Mouse (Mus musculus): ENCODE results near the gene Col6a3.

Gene Col6a3

DNA sequence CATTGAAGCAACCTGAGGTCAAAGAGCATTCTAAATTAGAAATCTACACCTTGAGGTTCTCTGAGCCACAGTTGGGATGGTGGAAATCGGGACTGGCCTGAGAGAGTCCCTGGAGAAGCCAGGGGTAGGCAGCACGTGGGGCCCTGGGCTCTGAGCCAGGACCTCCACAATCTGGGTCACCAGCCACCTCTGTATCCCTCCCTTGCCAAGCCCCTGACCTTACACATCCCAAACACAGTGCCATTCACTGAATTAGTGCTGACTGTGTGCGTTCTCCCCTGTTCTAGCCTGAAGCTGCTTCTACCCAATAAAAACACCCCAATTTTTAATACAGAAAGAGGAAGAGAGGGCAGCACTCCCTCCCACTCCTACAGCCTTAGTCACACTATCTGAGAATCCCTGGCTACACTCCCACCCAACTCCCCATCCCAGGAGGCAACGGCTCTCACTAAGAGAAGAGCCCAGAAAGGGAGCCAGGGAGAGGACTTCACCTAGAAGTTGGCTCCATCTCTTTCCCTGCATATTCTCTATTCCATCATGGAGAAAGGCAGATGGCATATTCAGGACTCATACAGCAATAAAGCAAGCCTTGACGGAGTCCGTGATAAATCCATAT, 46.4 kb downstream of the Col6a3 start:
- peak; percentile 46 to 56 for DNase-seq (ENCODE audit: low spot score in 2 of 2)

GRCm38 (mm10) chr1:90793368-90793767, 50.4 kb downstream of the Col6a3 start:
- no peak for DNase-seq (ENCODE audit: low spot score in 2 of 2)

DNA sequence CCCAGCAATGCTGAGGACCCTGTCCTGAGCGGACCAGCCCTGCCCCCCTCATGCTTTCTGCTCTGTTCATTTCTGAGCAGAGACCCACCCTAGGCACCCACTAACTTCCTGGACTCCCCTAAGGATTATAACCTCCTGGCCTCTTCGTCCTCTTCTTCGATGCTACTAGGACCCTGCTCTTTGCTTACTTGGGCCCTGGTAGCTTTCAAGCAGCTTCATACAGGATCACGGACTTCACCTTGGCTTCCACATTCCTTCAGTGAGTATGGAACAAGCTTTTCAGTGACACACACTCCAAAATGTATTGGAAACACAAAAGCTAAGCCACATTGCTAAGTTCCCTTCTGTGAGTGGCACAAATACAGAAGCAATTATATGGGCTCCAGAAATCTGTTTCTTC, 52.8 kb downstream of the Col6a3 start:
- DNase-seq (ENCODE audit: low spot score in 2 of 2) = no peak

- DNase-seq (ENCODE audit: low spot score in 2 of 2) = peak; percentile 9 to 16
These were observed 54.3 kb downstream of the Col6a3 start for GRCm38 (mm10) chr1:90789506-90789905.

DNA sequence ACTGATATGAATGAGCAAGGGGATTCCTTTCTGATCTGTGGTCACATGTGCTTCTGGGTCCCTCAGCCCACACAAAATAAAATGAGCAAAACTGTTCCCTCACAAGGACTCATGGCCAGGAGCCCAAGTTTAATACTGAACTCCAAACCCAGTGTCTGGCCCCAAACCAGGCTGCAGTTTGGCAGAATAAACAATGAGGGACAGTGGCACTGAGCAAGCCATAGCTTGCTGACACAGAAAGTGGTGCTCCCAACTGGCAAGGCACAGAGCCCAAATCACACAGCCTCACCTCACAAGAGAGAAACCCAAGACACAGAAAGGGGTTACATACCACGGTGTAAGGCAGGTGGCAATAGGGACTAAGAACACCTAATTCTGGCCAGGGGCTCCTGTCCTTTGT, 63.3 kb downstream of the Col6a3 start:
- no peak for DNase-seq (ENCODE audit: low spot score in 2 of 2)

DNA sequence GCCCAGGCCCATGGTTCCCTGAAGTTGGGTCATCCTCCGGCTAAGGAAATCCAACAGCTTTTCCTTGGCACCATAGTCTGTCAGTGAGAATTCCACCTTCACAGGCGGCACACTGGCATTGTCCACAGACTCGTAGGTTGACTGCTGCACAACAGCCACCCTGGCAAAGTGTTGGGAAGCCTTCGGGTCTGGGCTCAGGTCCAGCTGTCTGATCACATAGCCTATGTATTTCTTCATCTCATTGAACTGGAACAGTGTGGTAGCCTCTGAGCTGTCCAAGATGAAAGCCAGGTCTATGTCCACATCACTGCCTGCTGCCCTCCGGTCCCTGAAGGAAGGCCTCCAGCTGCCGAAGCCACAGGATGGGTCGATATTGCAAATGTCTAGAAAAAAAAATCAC, 64.7 kb downstream of the Col6a3 start:
- DNase-seq (ENCODE audit: low spot score in 2 of 2) = no peak

DNA sequence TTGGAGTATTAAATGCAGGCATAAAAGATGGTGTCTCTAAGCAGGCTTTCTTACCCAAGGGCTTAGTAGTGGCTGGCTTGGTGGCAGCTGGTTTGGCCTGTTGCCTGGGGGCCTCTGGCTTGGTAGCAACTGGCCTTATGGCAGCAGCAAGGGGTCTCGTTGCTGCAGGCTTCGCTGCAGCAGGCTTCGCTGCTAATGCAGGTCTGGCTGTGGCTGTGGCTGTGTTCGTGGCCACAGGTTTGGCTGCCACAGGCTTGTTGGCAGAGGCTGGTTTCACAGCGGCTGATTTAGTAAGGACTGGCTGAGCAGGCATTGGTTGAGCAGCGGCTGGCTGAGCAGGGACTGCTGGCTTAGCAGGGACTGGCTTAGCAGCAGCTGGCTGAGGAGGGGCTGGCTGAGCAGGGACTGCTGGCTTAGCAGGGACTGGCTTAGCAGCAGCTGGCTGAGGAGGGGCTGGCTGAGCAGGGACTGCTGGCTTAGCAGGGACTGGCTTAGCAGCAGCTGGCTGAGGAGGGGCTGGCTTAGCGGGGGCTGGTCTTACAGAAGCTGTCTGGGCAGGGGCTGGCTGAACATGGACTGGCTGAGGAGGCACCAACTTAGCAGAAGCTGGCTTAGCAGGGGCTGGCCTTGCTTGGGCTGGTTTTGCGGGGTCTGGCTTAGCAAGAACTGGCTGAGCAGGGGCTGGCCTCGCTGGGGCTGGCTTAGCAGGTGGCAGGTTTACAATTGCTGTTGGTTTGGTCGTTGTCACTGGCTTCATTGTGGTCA, 68.1 kb downstream of the Col6a3 start:
- peak; percentile 54 for DNase-seq (ENCODE audit: low spot score in 2 of 2)

GRCm38 (mm10) chr1:90771172-90771571, 72.6 kb downstream of the Col6a3 start:
- DNase-seq (ENCODE audit: low spot score in 2 of 2) = no peak

GRCm38 (mm10) chr1:90770027-90770426, 73.7 kb downstream of the Col6a3 start:
- no peak for DNase-seq (ENCODE audit: low spot score in 2 of 2)

GRCm38 (mm10) chr1:90769301-90769700, 74.5 kb downstream of the Col6a3 start:
- no peak for DNase-seq (ENCODE audit: low spot score in 2 of 2)

DNA sequence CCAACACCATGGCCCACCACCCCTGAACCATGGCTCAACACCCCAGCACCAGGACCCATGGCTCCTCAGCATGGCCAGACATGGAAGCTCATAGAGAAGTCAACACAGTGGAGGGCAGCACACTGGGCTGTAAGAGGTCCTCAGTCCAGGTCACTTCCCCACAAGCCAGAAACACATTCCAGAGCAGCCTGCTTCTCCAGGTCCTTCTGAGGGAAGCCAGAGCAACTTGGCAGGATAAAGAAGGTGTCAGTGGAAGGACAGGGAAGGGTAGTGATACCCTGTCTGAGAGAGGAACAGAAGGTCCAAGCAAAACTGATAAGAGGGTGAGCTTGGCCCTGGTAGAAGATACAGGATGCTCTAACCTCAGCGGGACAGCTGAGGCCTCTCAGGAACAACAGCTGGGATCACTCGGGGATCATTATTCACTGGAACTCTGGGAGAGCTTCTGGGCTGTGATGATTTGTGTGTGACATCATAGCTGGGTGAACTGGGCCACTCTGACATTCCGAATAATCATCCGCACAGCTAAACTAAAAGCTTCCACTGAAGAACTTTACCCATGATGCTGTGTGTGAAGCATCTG, 85.6 kb downstream of the Col6a3 start:
- DNase-seq (ENCODE audit: low spot score in 2 of 2) = peak; percentile 63

GRCm38 (mm10) chr1:90753869-90754563, 89.8 kb downstream of the Col6a3 start:
- peak; percentile 30 to 53 for DNase-seq (ENCODE audit: low spot score in 2 of 2)

DNA sequence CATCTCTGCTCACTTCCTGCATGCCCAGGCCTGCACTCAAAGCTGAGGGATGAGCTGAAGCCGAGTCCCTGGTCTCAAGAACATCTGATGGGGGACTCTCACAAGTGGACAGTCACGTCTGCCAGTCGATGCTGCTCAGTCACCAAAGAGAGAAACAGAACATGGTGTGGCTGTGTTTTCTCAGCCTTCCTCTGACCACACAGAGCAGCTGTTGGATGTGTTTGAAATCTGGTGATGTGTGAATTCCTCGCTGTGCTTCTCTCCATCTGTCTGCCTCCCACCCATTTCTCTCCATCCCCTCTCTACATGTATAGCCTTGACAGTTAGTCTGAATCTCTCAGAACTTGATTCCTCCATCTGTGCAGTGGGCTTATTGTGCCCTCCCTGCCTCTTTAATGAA, 92.5 kb downstream of the Col6a3 start:
- DNase-seq (ENCODE audit: low spot score in 2 of 2) = no peak

GRCm38 (mm10) chr1:90750169-90750568, 93.6 kb downstream of the Col6a3 start:
- peak; percentile 72 to 73 for DNase-seq (ENCODE audit: low spot score in 2 of 2)

GRCm38 (mm10) chr1:90748544-90748943, 95.2 kb downstream of the Col6a3 start:
- DNase-seq (ENCODE audit: low spot score in 2 of 2) = no peak

GRCm38 (mm10) chr1:90743941-90744386, 99.8 kb downstream of the Col6a3 start:
- peak; percentile 67 to 69 for DNase-seq (ENCODE audit: low spot score in 2 of 2)

GRCm38 (mm10) chr1:90743445-90743844, 100.3 kb downstream of the Col6a3 start:
- DNase-seq (ENCODE audit: low spot score in 2 of 2) = no peak

DNA sequence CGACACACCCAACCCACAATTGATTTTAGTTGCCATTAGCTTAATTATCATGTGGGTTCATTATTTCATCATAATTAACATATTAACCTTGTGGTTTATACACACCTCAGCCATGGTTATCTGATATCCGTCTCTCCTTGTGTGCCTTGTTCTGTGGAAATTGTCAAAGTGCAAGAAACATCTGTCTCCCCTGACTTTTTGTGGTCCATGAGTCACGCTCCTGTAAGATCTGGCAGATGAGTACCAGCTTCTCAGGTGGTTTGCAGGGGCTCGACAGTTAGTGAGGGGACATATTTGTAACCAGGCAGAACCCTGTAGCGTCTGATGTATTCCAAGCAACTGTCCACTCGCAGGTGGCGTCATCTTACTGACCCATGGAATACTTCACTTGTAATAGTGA, 101.1 kb downstream of the Col6a3 start:
- no peak for DNase-seq (ENCODE audit: low spot score in 2 of 2)

DNA sequence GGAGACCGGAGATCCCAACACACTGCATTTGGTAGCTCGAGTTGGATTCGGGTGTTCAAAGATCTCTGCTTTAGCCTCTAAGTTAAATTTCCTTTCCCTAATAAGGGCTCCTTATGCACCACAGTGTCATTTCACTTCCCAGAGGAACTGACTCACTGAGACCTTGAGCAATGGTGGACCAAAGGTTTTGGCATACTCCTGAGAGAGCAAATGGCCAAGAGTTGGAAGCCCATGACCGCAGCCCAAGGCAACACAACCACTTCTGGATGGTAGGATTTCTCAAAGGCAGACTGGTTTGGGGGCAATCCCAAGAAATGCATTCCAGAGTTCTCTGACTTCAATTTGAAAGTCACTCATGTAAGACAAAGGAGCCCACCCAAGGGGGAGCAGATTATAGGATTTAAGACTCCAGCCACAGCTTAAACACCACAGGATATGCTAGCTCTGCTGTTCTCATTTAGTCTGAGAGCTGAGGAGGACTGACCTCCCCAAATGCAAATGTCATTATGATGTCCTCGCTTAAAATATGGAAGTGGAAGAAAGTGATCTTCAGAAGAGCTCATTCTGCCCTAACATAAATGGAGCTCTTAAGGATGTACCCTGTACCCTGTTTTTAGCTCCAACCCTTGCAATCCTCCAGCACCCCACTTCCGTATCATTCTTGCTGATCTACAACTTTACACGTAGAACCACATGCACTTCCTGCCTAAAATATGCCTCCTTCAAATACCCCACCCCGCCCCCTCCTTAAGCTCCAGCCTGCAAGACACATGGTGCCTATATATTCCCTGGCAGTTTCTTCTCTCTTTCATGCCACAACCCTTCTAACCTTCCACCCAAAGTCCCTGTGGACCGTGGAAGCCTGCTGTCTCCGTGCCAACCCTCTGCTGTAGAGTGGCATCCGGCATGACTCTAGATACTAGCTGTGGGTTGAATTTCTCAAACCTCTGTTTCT, 103.3 kb downstream of the Col6a3 start:
- DNase-seq (ENCODE audit: low spot score in 2 of 2) = peak in 1 of 2 experiments; percentile 14

DNA sequence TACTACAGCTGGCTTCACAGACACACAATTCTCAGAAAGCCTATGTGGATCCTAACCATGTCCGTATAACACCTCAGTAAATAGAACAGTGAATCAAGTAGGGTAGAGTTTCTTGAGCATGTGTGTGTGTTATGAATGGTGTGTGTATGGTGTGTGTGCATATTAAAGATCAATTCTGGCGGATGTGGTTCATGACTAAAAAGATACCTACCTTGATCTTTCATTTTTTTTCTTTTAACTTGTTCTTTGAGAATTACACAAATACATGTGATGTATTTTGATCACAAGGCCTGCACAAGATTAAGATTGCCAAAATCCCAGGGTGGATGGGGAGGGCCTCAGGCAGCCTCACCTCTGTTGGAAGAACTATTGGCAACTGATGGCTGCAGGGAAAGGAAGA, 104.9 kb downstream of the Col6a3 start:
- no peak for DNase-seq (ENCODE audit: low spot score in 2 of 2)

DNA sequence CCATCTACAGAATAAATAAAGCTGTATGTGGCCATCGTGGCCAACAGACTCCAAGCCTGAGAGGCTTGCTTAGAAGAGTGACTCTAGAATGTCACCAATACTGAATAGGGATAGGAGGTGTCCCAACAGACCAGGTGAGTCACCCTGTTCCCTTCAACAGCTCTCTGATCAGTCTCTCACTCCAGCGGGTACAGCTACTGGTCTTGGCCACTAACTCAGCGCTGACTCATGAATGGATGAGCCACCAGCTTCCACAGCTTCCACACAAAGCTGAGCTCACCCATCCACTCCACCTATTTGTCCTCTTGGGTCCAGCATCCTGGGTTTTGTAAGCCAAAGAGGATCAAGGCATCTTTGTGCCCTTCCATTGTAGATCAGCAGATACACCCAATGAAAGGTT, 114.3 kb downstream of the Col6a3 start:
- no peak for DNase-seq (ENCODE audit: low spot score in 2 of 2)
